In genomic region chr17:53578776-53579175, GRCm38 (mm10) we compare ENCODE assay signal across 10 mouse cellular contexts. TPM values are rescaled to one million over a fixed set of nuclear protein-coding genes. Genes with fewer than 3 reads are reported as not detected.
DNase-seq lines count a peak whose midpoint lies in the region; ATAC-seq and TF ChIP-seq lines count a peak whose summit lies in the region.
"Had no signal": no experiment of that assay in that cellular context is flagged by ENCODE, and none has a peak within 500 bp of the region (broad histone marks: within the 10 kb centered on the region; RNA-seq: fewer than 3 reads in every experiment).

No protein-coding gene starts in this region.

- no peak overlapping the region for H3K9ac ChIP-seq in hindbrain, embryonic 15.5 days
- H3K9ac ChIP-seq in hindbrain, embryonic 14.5 days, result no peak overlapping the region
- H3K9ac ChIP-seq in CH12.LX (ENCODE audit: insufficient read depth, low read depth), result no peak overlapping the region
- no peak overlapping the region for H3K9ac ChIP-seq in liver, embryonic 16.5 days (ENCODE audit: low read depth, low read length)
- H3K9ac ChIP-seq: forebrain, postnatal 0 days had no signal

- H3K27ac ChIP-seq in hindbrain, embryonic 15.5 days (replicated peaks), result no peak overlapping the region
- no peak overlapping the region for H3K27ac ChIP-seq in hindbrain, embryonic 14.5 days
- no peak overlapping the region for H3K27ac ChIP-seq in CH12.LX (ENCODE audit: insufficient read depth, low read depth)
- H3K27ac ChIP-seq in liver, embryonic 16.5 days (ENCODE audit: low read length), result peak overlapping the region; percentile 18
- H3K27ac ChIP-seq: macrophage had no signal

- peak; percentile 51; the same call in 1 of the 2 replicates for ATAC-seq in hindbrain, embryonic 15.5 days (ENCODE audit: low FRiP score, low read depth)
- no peak for ATAC-seq in hindbrain, embryonic 14.5 days (ENCODE audit: low FRiP score)
- ATAC-seq in liver, embryonic 16.5 days (ENCODE audit: low read depth), result peak; percentile 56
- ATAC-seq: forebrain, postnatal 0 days had no signal

- H3K27me3 ChIP-seq in hindbrain, embryonic 15.5 days, result no peaks in the 10 kb centered on the region
- no peaks in the 10 kb centered on the region for H3K27me3 ChIP-seq in hindbrain, embryonic 14.5 days (ENCODE audit: control insufficient read depth, insufficient read depth, low read length)
- no peaks in the 10 kb centered on the region for H3K27me3 ChIP-seq in CH12.LX (replicated peaks)
- no peaks in the 10 kb centered on the region for H3K27me3 ChIP-seq in liver, embryonic 16.5 days (ENCODE audit: control insufficient read depth, insufficient read depth, low read depth, low read length)

- no peak overlapping the region for H3K4me3 ChIP-seq in hindbrain, embryonic 15.5 days
- H3K4me3 ChIP-seq in hindbrain, embryonic 14.5 days (replicated peaks; ENCODE audit: low read length), result no peak overlapping the region
- H3K4me3 ChIP-seq in CH12.LX (replicated peaks in 1 of 3; ENCODE audit: low read depth in 2 of 3, low read length in 2 of 3, poor library complexity in 1 of 3), result peak overlapping the region in 1 of 3 experiments; percentile 27
- no peak overlapping the region for H3K4me3 ChIP-seq in liver, embryonic 16.5 days (ENCODE audit: low read depth, low read length)

- in situ Hi-C loops in CH12.LX (cut with MboI; ENCODE audit: low pct_ligation_motif_present, low pct_unique_long_range_greater_than_20kb, low sequenced_read_pairs), result no loop called here

- peaks cover 11% of the 10 kb centered on the region; the same call in 1 of the 2 replicates for H3K79me2 ChIP-seq in CH12.LX (replicated peaks; ENCODE audit: control insufficient read depth, extremely low read depth, insufficient read depth, poor library complexity, severe bottlenecking)

- no peaks in the 10 kb centered on the region for H3K9me3 ChIP-seq in hindbrain, embryonic 15.5 days
- H3K9me3 ChIP-seq in hindbrain, embryonic 14.5 days (ENCODE audit: control insufficient read depth, low read length), result no peaks in the 10 kb centered on the region
- no peaks in the 10 kb centered on the region for H3K9me3 ChIP-seq in CH12.LX (replicated peaks; ENCODE audit: low read length)
- H3K9me3 ChIP-seq in liver, embryonic 16.5 days (replicated peaks; ENCODE audit: control insufficient read depth, low read length), result no peaks in the 10 kb centered on the region

- H3K4me2 ChIP-seq in hindbrain, embryonic 15.5 days, result no peak overlapping the region
- H3K4me2 ChIP-seq in hindbrain, embryonic 14.5 days (replicated peaks), result no peak overlapping the region
- H3K4me2 ChIP-seq in CH12.LX (ENCODE audit: insufficient read depth, low read depth, poor library complexity, severe bottlenecking), result peak overlapping the region; percentile 48
- H3K4me2 ChIP-seq in liver, embryonic 16.5 days (ENCODE audit: low read depth, low read length), result no peak overlapping the region

- TF ChIP-seq POLR2A in CH12.LX (IDR thresholded peaks at IDR 0.05; ENCODE audit: low read depth, low read length), result no peak

- no peak for DNase-seq in hindbrain, embryonic 14.5 days (ENCODE audit: low spot score)
- no peak for DNase-seq in CH12.LX (ENCODE audit: extremely low read depth)
- DNase-seq in cerebellum, postnatal 36 days, result peak; percentile 85 to 89
- no peak for DNase-seq in embryo, embryonic 11 days
- no peak for DNase-seq in frontal cortex, postnatal 25 days (ENCODE audit: low spot score in 2 of 2)
- DNase-seq in adrenal gland, adult 8-10 months, result no peak
- DNase-seq: forebrain, postnatal 0 days had no signal

- TF ChIP-seq EP300 in CH12.LX (IDR thresholded peaks at IDR 0.05; ENCODE audit: low read length), result no peak

- 76% methylated on average over 9 of the region's 9 CpGs for WGBS in hindbrain, embryonic 15.5 days
- 62% methylated on average over 9 of the region's 9 CpGs for WGBS in hindbrain, embryonic 14.5 days
- WGBS in liver, embryonic 16.5 days (ENCODE audit: insufficient replicate concordance), result 29% methylated on average over 9 of the region's 9 CpGs

- no peak for TF ChIP-seq CTCF in CH12.LX (conservative IDR thresholded peaks at IDR 0.05 in 1 of 2, IDR thresholded peaks at IDR 0.05 in 1 of 2; ENCODE audit: low read depth in 2 of 2, low read length in 2 of 2)

- no peak for TF ChIP-seq RAD21 in CH12.LX (IDR thresholded peaks at IDR 0.05; ENCODE audit: low read depth, low read length)

- dilution Hi-C loops in CH12.LX (cut with MboI; ENCODE audit: extremely low pct_ligation_motif_present, extremely low pct_unique_long_range_greater_than_20kb, low sequenced_read_pairs), result no loop called here

- H3K4me1 ChIP-seq in hindbrain, embryonic 15.5 days (replicated peaks), result no peaks in the 10 kb centered on the region
- H3K4me1 ChIP-seq in hindbrain, embryonic 14.5 days (replicated peaks; ENCODE audit: control insufficient read depth, insufficient read depth, low read length), result no peaks in the 10 kb centered on the region
- H3K4me1 ChIP-seq in CH12.LX (ENCODE audit: control insufficient read depth in 1 of 2, insufficient read depth in 2 of 2), result peaks cover 19 to 49% of the 10 kb centered on the region in 2 experiments
- peaks cover 33% of the 10 kb centered on the region for H3K4me1 ChIP-seq in liver, embryonic 16.5 days (ENCODE audit: control insufficient read depth, low read depth, low read length)

- H3K36me3 ChIP-seq in hindbrain, embryonic 15.5 days, result no peaks in the 10 kb centered on the region
- H3K36me3 ChIP-seq in hindbrain, embryonic 14.5 days (replicated peaks; ENCODE audit: control insufficient read depth, insufficient read depth), result no peaks in the 10 kb centered on the region
- peaks cover under 1 to 1% of the 10 kb centered on the region in 2 experiments for H3K36me3 ChIP-seq in CH12.LX (replicated peaks in 1 of 2; ENCODE audit: control insufficient read depth in 1 of 2, insufficient read depth in 1 of 2, low read length in 1 of 2)
- H3K36me3 ChIP-seq in liver, embryonic 16.5 days (ENCODE audit: control insufficient read depth, insufficient read depth), result no peaks in the 10 kb centered on the region

TF ChIP-seq in CH12.LX, 34 proteins besides CTCF, POLR2A, EP300 and RAD21:
- TF ChIP-seq ZKSCAN1 (IDR thresholded peaks at IDR 0.05; ENCODE audit: borderline replicate concordance, low read depth, low read length) (no peak), GABPA (IDR thresholded peaks at IDR 0.05; ENCODE audit: insufficient replicate concordance, low read depth, low read length) (no peak), NRF1 (IDR thresholded peaks at IDR 0.05; ENCODE audit: low read depth, low read length) (no peak), IRF4 (IDR thresholded peaks at IDR 0.05; ENCODE audit: low read depth, low read length) (no peak), ZNF384 (IDR thresholded peaks at IDR 0.05; ENCODE audit: low read depth, low read length) (peak; percentile 35; the same call in 1 of the 2 replicates), HCFC1 (IDR thresholded peaks at IDR 0.05; ENCODE audit: low read depth, low read length) (no peak), BHLHE40 (IDR thresholded peaks at IDR 0.05; ENCODE audit: low read depth, low read length) (peak; percentile 82), PAX5 (IDR thresholded peaks at IDR 0.05; ENCODE audit: low read length) (no peak), TBP (conservative IDR thresholded peaks at IDR 0.05; ENCODE audit: low read depth, low read length) (no peak), ZMIZ1 (IDR thresholded peaks at IDR 0.05; ENCODE audit: low read depth, low read length) (no peak), ELF1 (IDR thresholded peaks at IDR 0.05; ENCODE audit: low read depth, low read length) (no peak), MAFK (IDR thresholded peaks at IDR 0.05; ENCODE audit: insufficient replicate concordance, low read length) (no peak), MEF2A (IDR thresholded peaks at IDR 0.05; ENCODE audit: borderline replicate concordance, low read depth, low read length) (peak; percentile 9; the same call in 1 of the 2 replicates)

RNA-seq across cellular contexts. Expression of gene Kat2b, which starts 12.1 kb away (rescaled TPM):
- polyA plus RNA-seq in hindbrain, embryonic 15.5 days (2015; fragmentation: Nextera tagmentation; extraction: Ambion mirVana), result 5.7 and 6.3 TPM in 2 replicates
- polyA plus RNA-seq in hindbrain, embryonic 14.5 days (2014; fragmentation: Nextera tagmentation; extraction: Ambion mirVana), result 8.2 and 8.5 TPM in 2 replicates
- total RNA-seq in CH12.LX (2012; rRNA removed), result 3.6 and 3.9 TPM in 2 replicates
- 4.6 and 5.0 TPM in 2 replicates for total RNA-seq in CH12.LX (2014; rRNA removed)
- 4.1 and 4.6 TPM in 2 replicates for polyA plus RNA-seq in CH12.LX (2012; ENCODE audit: insufficient read length, low read depth)
- polyA plus RNA-seq in liver, embryonic 16.5 days (2015; fragmentation: Nextera tagmentation; extraction: Ambion mirVana), result 5.2 and 5.3 TPM in 2 replicates
- 100 to 1,000 TPM in 1 of 4 experiments, 10 to 100 TPM in 3; 77.7 to 105 (median 82.5) TPM for total RNA-seq in adrenal gland, adult 8-10 months (2022)

RNA-seq across cellular contexts. Expression of gene Pp2d1, which starts 39.5 kb away (rescaled TPM):
- polyA plus RNA-seq in hindbrain, embryonic 15.5 days (2015; fragmentation: Nextera tagmentation; extraction: Ambion mirVana), result 0.26 and 0.35 TPM in 2 replicates
- polyA plus RNA-seq in hindbrain, embryonic 14.5 days (2014; fragmentation: Nextera tagmentation; extraction: Ambion mirVana), result 0.48 and 0.60 TPM in 2 replicates
- total RNA-seq in CH12.LX (2012; rRNA removed) (not detected in 2 replicates), CH12.LX (2014; rRNA removed) (not detected in 2 replicates)
- not detected in 2 replicates for polyA plus RNA-seq in CH12.LX (2012; ENCODE audit: insufficient read length, low read depth)
- 0.06 and 0.08 TPM in 2 replicates for polyA plus RNA-seq in liver, embryonic 16.5 days (2015; fragmentation: Nextera tagmentation; extraction: Ambion mirVana)
- not detected for total RNA-seq in adrenal gland, adult 8-10 months (2022)
- total RNA-seq: forebrain, postnatal 0 days had no signal
- polyA plus RNA-seq: macrophage had no signal

Comparison
In these comparisons a context has a peak if more than half of its experiments do, and no peak if none do; other contexts are left out.
1. DNase-seq: peak in cerebellum, postnatal 36 days (2 of 2); none in hindbrain, embryonic 14.5 days (single experiment), CH12.LX (single experiment), embryo, embryonic 11 days (single experiment), frontal cortex, postnatal 25 days (0 of 2) and adrenal gland, adult 8-10 months (single experiment).